Mouse (Mus musculus) forebrain, embryonic 12.5 days (tissue): Measurements from ENCODE around the gene Fbxl21. TPM values are rescaled to one million over a fixed set of nuclear protein-coding genes. Genes with fewer than 3 reads are reported as not detected.
A peak's percentile ranks its signal among the peaks of the same experiment; 100 is the strongest.

Experiments
- ATAC-seq: fragments of 200-750 bp; cut with Nextera tagmentation; 2 replicates; pipeline ENCODE4 v1.8.0; 2017; ENCODE audit warnings: moderate TSS enrichment; ENCODE audit not compliant: low FRiP score
- H3K27ac ChIP-seq: fragments of 300-500 bp; sonication (generic); 2 replicates; pipeline ENCODE4 v1.5.1; 2016; ENCODE audit warnings: mild to moderate bottlenecking
- H3K27me3 ChIP-seq: fragments of 300-500 bp; sonication (generic); 2 replicates; pipeline ENCODE4 v1.6.1; 2016; ENCODE audit warnings: mild to moderate bottlenecking
- H3K36me3 ChIP-seq: fragments of 300-500 bp; sonication (generic); replicated peaks from 2 replicates; pipeline ENCODE4 v1.6.1; 2016; ENCODE audit warnings: mild to moderate bottlenecking
- H3K4me1 ChIP-seq: fragments of 300-500 bp; sonication (generic); 2 replicates; pipeline ENCODE4 v1.6.1; 2016
- H3K4me2 ChIP-seq: fragments of 300-500 bp; sonication (generic); 2 replicates; pipeline ENCODE4 v1.6.1; 2016; ENCODE audit warnings: mild to moderate bottlenecking, moderate library complexity
- H3K4me3 ChIP-seq: fragments of 300-500 bp; sonication (generic); replicated peaks from 2 replicates; pipeline ENCODE4 v1.5.1; 2016; ENCODE audit warnings: mild to moderate bottlenecking
- H3K9ac ChIP-seq: fragments of 300-500 bp; sonication (generic); 2 replicates; pipeline ENCODE4 v1.6.1; 2016; ENCODE audit warnings: mild to moderate bottlenecking
- H3K9me3 ChIP-seq: fragments of 300-500 bp; sonication (generic); 2 replicates; pipeline ENCODE4 v1.6.1; 2016
- WGBS: fragments of 180-500 bp; shearing (Covaris S2); methylation state at CpG from one replicate; pipeline ENCODE4 v1.1.7; 2016; 5-methylcytosine and 5-hydroxymethylcytosine counted together
- polyA plus RNA-seq: library from polyadenylated mRNA; unstranded; fragments of >200 nt; fragmentation: Nextera tagmentation; extraction: Ambion mirVana; gene quantifications from 2 replicates; pipeline ENCODE4 v1.2.1, GENCODE M21; 2016

Gene Fbxl21
- polyA plus RNA-seq, 1 experiment from 2014 or later = 2.4 TPM

GRCm38 (mm10) chr13:56559841-56560370, 37.6 kb downstream of the Fbxl21 start:
- no peaks in the 10 kb centered on the region for H3K36me3 ChIP-seq
- H3K4me2 ChIP-seq = no peak overlapping the region
- H3K9ac ChIP-seq = no peak overlapping the region
- H3K4me3 ChIP-seq = no peak overlapping the region
- H3K4me1 ChIP-seq = peaks cover 12% of the 10 kb centered on the region
- H3K9me3 ChIP-seq = no peaks in the 10 kb centered on the region
- no peak for ATAC-seq
- WGBS = 78% methylated on average over 6 of the region's 6 CpGs
- H3K27ac ChIP-seq = no peak overlapping the region
- no peaks in the 10 kb centered on the region; the same call in 1 of the 2 replicates for H3K27me3 ChIP-seq

GRCm38 (mm10) chr13:56561129-56561528, 38.9 kb downstream of the Fbxl21 start:
- no peak overlapping the region for H3K4me2 ChIP-seq
- no peak overlapping the region for H3K9ac ChIP-seq
- no peaks in the 10 kb centered on the region for H3K36me3 ChIP-seq
- H3K9me3 ChIP-seq = no peaks in the 10 kb centered on the region
- no peak for ATAC-seq
- no peak overlapping the region for H3K27ac ChIP-seq
- 67% methylated on average over 8 of the region's 8 CpGs for WGBS
- peaks cover 12% of the 10 kb centered on the region; the same call in 1 of the 2 replicates for H3K4me1 ChIP-seq
- H3K27me3 ChIP-seq = no peaks in the 10 kb centered on the region; the same call in 1 of the 2 replicates
- H3K4me3 ChIP-seq = no peak overlapping the region

GRCm38 (mm10) chr13:56563075-56563474, 40.8 kb downstream of the Fbxl21 start:
- Histone ChIP-seq H3K4me2 (no peak overlapping the region), H3K9ac (no peak overlapping the region), H3K27me3 (no peaks in the 10 kb centered on the region; the same call in 1 of the 2 replicates), H3K36me3 (no peaks in the 10 kb centered on the region), H3K4me3 (no peak overlapping the region), H3K27ac (no peak overlapping the region), H3K4me1 (peaks cover 9% of the 10 kb centered on the region; the same call in 1 of the 2 replicates), H3K9me3 (no peaks in the 10 kb centered on the region)
- ATAC-seq = no peak
- WGBS = 34% methylated on average over 6 of the region's 6 CpGs

GRCm38 (mm10) chr13:56566336-56566735, 44.1 kb downstream of the Fbxl21 start:
- ATAC-seq = no peak
- no peak overlapping the region for H3K4me2 ChIP-seq
- no peak overlapping the region for H3K27ac ChIP-seq
- H3K36me3 ChIP-seq = no peaks in the 10 kb centered on the region
- 79% methylated on average over 10 of the region's 10 CpGs for WGBS
- no peaks in the 10 kb centered on the region for H3K9me3 ChIP-seq
- no peaks in the 10 kb centered on the region for H3K27me3 ChIP-seq
- H3K4me1 ChIP-seq = 0 out of 2 replicates have a peak, but pooled peaks cover 4% of the 10 kb centered on the region
- no peak overlapping the region for H3K4me3 ChIP-seq
- no peak overlapping the region for H3K9ac ChIP-seq

GRCm38 (mm10) chr13:56571645-56572044, 49.4 kb downstream of the Fbxl21 start:
- Histone ChIP-seq H3K36me3 (no peaks in the 10 kb centered on the region), H3K27ac (no peak overlapping the region), H3K4me3 (no peak overlapping the region), H3K27me3 (no peaks in the 10 kb centered on the region), H3K9ac (no peak overlapping the region), H3K4me1 (no peaks in the 10 kb centered on the region), H3K4me2 (no peak overlapping the region), H3K9me3 (no peaks in the 10 kb centered on the region)
- no peak for ATAC-seq
- WGBS = 90% methylated on average over 8 of the region's 8 CpGs

GRCm38 (mm10) chr13:56575074-56575473, 52.8 kb downstream of the Fbxl21 start:
- H3K9me3 ChIP-seq = no peaks in the 10 kb centered on the region
- H3K36me3 ChIP-seq = no peaks in the 10 kb centered on the region
- H3K4me2 ChIP-seq = no peak overlapping the region
- no peaks in the 10 kb centered on the region for H3K4me1 ChIP-seq
- ATAC-seq = no peak
- WGBS = 76% methylated on average over 4 of the region's 4 CpGs
- H3K9ac ChIP-seq = no peak overlapping the region
- no peak overlapping the region for H3K4me3 ChIP-seq
- no peaks in the 10 kb centered on the region for H3K27me3 ChIP-seq
- H3K27ac ChIP-seq = no peak overlapping the region

GRCm38 (mm10) chr13:56575701-56576321, 53.5 kb downstream of the Fbxl21 start:
- Histone ChIP-seq H3K27me3 (no peaks in the 10 kb centered on the region), H3K9ac (no peak overlapping the region), H3K4me2 (no peak overlapping the region), H3K4me3 (no peak overlapping the region), H3K4me1 (peaks cover 6% of the 10 kb centered on the region), H3K27ac (no peak overlapping the region), H3K9me3 (no peaks in the 10 kb centered on the region), H3K36me3 (no peaks in the 10 kb centered on the region)
- WGBS = 70% methylated on average over 12 of the region's 12 CpGs
- ATAC-seq = no peak

GRCm38 (mm10) chr13:56578097-56578496, 55.8 kb downstream of the Fbxl21 start:
- Histone ChIP-seq H3K36me3 (no peaks in the 10 kb centered on the region), H3K4me1 (peaks cover 29% of the 10 kb centered on the region), H3K9me3 (no peaks in the 10 kb centered on the region), H3K4me2 (no peak overlapping the region), H3K4me3 (no peak overlapping the region), H3K27ac (no peak overlapping the region), H3K27me3 (no peaks in the 10 kb centered on the region), H3K9ac (no peak overlapping the region)
- 94% methylated on average over 5 of the region's 5 CpGs for WGBS
- ATAC-seq = no peak

GRCm38 (mm10) chr13:56580450-56580849, 58.2 kb downstream of the Fbxl21 start:
- H3K9me3 ChIP-seq = no peaks in the 10 kb centered on the region
- H3K4me1 ChIP-seq = peaks cover 37% of the 10 kb centered on the region
- no peak overlapping the region for H3K4me3 ChIP-seq
- peaks cover 8% of the 10 kb centered on the region; the same call in 1 of the 2 replicates for H3K27me3 ChIP-seq
- WGBS = 68% methylated on average over 5 of the region's 5 CpGs
- H3K27ac ChIP-seq = no peak overlapping the region
- H3K36me3 ChIP-seq = no peaks in the 10 kb centered on the region
- no peak for ATAC-seq
- H3K4me2 ChIP-seq = no peak overlapping the region
- H3K9ac ChIP-seq = no peak overlapping the region

- no peaks in the 10 kb centered on the region for H3K9me3 ChIP-seq
- H3K4me2 ChIP-seq = peak overlapping the region; percentile 47
- peak overlapping the region; percentile 94 for H3K27ac ChIP-seq
- 3% methylated on average over 3 of the region's 3 CpGs for WGBS
- peak; percentile 60 for ATAC-seq
- no peak overlapping the region for H3K4me3 ChIP-seq
- no peaks in the 10 kb centered on the region for H3K36me3 ChIP-seq
- peak overlapping the region; percentile 9; the same call in 1 of the 2 replicates for H3K9ac ChIP-seq
- peaks cover 8% of the 10 kb centered on the region; the same call in 1 of the 2 replicates for H3K27me3 ChIP-seq
- peaks cover 37% of the 10 kb centered on the region for H3K4me1 ChIP-seq
These were observed 59.2 kb downstream of the Fbxl21 start for GRCm38 (mm10) chr13:56581512-56581911.

GRCm38 (mm10) chr13:56581961-56582434, 59.7 kb downstream of the Fbxl21 start:
- peaks cover 8% of the 10 kb centered on the region; the same call in 1 of the 2 replicates for H3K27me3 ChIP-seq
- H3K4me2 ChIP-seq = peak overlapping the region; percentile 47
- WGBS = 0% methylated on average over 6 of the region's 6 CpGs
- H3K9me3 ChIP-seq = no peaks in the 10 kb centered on the region
- ATAC-seq = peak; percentile 94
- no peaks in the 10 kb centered on the region for H3K36me3 ChIP-seq
- H3K27ac ChIP-seq = peak overlapping the region; percentile 94
- peak overlapping the region; percentile 10; the same call in 1 of the 2 replicates for H3K4me3 ChIP-seq
- H3K4me1 ChIP-seq = peaks cover 37% of the 10 kb centered on the region
- peak overlapping the region; percentile 9; the same call in 1 of the 2 replicates for H3K9ac ChIP-seq

- peak overlapping the region; percentile 94 for H3K27ac ChIP-seq
- H3K9ac ChIP-seq = no peak overlapping the region
- no peaks in the 10 kb centered on the region for H3K36me3 ChIP-seq
- no peaks in the 10 kb centered on the region for H3K9me3 ChIP-seq
- H3K4me1 ChIP-seq = peaks cover 37% of the 10 kb centered on the region
- ATAC-seq = peak; percentile 21
- H3K4me3 ChIP-seq = no peak overlapping the region
- 9% methylated on average over 3 of the region's 3 CpGs for WGBS
- peaks cover 8% of the 10 kb centered on the region; the same call in 1 of the 2 replicates for H3K27me3 ChIP-seq
- peak overlapping the region; percentile 47 for H3K4me2 ChIP-seq
These were observed 60.4 kb downstream of the Fbxl21 start for GRCm38 (mm10) chr13:56582720-56583119.
